Mouse (Mus musculus) cerebellum, adult 18-20 months (tissue): ENCODE data around the gene Hyou1.
"Not testable (repeated sequence)": the region's sequence is repeated elsewhere in the genome, so short reads cannot be mapped to it uniquely, and the experiment has no call there.

Experiments
- DNase-seq, 2 experiments: peaks; one replicate each; pipeline ENCODE4 v3.0.0; 2021

The Hyou1 gene

DNA sequence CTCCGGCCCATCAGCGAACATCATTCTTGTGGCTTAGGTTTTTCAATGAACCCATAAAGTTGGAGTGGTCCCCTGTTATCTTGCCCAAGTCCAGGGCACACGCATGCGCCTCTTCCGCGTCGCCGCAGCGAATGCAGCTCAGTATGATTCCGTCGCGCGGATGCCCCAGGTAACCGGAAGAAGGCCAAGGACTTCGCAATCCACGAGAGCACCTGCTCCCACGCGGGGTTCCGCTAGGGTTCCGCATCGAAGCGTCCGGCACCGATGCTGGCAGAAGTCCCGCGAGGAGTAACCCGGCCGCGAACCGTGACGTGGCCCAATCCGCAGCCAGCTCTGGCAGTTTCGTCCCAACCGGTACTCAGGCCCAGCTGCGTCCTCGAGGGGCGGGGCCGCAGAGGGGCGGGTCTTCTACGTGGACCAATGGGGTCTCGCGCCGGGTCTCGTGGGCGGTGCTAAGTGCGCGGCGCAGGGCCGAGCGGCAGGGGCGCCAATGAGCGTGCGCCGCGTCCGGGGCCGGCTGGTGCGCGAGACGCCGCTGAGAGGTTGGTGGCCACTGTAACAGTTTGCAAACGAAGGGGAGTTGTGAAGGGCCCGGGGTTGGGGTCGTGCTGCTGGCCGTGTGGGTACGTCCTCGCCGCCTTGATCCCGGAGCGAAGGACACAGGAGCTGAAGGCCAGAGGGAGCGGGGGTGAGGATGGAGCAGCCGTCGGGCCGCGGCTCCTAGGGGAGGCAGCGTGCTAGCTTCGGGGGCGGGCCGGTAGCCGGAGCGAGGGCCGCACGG, at the start of gene Hyou1:
TSS of gene Hyou1 (plus strand) at position 437 of the 781 bp plus-strand sequence.
- peak; percentile 99 to 100 for DNase-seq

- no peak for DNase-seq
Measured at GRCm38 (mm10) chr9:44330736-44331135, 48.6 kb upstream of the Hyou1 start.

GRCm38 (mm10) chr9:44332918-44333638, 46.2 kb upstream of the Hyou1 start:
- no peak for DNase-seq

GRCm38 (mm10) chr9:44334396-44335330, 44.6 kb upstream of the Hyou1 start, which contains the start of gene H2afx:
Gene H2afx (plus strand): TSS chr9:44334694.
- DNase-seq = peak; percentile 96 to 100

DNA sequence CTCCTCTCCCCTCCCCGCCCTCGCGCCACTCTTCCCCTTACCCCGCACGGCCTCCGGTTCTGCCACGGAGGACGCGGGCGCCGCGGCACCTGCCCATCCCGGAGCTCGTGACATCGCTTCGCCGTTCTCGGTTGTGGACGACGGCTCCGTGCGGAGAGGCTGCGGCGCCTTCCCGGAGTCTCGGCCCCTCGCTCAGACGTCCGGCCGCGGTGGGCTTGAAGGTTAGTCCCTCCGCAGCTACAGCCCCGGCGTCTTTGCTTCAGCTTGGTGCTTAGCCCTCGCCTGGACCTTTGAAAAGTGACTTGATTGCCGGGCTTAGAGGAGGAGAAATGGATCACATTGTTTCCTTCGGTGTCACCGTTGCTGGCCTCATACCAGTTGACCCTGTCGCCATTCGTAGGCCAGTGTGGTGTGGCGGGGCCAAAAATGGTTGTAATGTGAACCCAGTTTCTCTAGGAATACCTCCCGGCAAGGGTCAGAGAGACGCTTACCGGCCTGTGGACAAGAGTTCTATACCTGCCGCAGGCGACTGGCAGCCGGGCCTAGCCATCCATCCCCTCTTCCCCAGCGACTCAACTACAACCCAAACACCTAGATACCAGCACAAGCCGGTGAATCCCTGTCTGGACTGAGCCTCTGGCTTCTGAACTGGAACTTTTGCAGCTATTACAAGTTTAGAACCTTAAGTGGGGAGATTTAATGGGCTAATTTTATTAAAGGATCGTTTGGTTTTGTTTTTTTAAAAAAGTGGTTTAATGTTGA, 43.8 kb upstream of the Hyou1 start:
- DNase-seq = peak in 1 of 2 experiments; percentile 36

DNA sequence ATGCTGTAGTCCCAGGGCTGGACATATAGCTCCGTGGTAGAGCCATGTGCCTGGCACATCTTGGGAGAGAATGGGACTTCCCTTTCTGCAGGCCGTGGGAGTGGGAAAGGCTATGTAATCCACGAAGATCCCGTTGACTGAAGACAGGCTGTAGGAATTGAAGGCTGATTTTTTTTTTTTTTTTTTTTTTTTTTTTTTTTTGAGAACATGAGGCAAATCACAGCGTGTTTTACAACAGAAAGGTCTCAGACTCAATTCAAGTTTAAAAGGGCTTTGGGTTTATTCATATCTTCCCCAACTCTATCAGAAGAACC, 43.2 kb upstream of the Hyou1 start:
- no peak for DNase-seq

DNA sequence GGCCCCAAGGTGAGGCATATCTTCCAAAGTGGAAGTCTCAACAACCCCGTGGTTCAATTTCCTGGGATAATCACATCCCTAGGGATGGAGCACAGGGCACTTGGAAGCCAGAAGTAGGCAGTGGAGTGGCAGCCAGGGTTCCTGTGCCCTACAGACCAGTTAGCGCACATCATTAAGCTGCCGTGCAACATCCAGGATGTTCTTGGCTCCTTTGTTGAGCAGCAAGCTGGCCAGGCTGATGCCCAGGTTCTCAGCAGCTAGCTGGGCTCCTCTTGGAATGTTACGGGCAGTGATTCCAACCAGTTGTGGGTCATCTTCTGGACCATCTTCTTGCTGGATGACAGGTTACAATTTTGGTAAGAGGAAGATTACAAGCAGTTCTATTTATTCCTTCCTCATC, 42.8 kb upstream of the Hyou1 start:
- not testable (repeated sequence) for DNase-seq

DNA sequence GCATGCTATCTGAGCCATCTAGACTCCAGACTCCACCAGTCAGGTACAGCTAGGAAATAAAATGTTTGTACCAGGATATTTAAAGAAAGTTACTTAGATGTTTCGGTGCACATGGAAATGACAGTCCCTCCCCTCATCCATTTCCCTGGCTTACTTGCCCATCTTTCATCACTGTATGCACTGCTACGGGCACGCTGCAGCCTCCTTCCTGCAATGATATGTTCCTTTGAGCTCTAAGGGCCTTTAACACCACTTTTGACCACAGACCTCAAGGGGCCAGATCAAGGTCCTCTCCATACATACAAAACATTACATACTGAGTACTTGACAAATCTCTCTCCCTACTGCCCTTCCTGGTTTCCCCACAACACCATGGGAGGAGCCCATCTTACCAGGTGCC, 42.3 kb upstream of the Hyou1 start:
- DNase-seq = no peak

DNA sequence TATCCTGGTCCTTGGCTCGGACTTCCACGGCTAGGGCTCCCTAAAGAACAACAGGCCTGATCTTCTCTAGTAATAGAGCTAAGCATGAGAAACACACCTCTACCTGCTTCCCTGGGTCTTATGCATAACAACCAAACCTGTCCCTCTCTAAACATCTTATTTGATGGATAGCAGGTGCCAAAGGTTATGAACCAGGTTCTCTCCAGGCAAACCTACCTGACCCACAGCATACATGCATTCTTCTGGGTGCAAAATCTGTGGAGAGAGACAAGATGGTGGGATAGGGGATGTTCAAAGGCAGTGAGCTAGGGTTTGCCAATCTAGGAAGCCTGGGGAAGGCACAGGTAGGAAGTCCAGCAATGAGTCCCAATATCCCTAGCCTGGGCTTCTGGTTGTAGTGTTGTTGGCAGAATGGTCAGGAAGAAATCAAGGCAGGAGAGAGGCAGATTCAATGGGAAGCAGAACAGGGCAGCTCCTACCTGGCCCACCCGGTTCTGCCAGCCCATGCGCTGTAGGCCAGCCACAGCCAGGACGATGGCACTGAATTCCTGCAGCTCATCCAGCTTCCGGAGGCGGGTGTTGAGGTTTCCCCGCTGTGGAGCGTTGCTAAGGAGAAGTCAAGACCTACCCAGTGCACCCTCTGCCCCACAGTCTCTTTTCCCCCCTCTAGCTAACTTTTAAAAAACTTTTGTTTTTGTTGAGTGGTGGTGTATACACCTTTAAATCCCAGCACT, 41.7 kb upstream of the Hyou1 start:
- no peak for DNase-seq

DNA sequence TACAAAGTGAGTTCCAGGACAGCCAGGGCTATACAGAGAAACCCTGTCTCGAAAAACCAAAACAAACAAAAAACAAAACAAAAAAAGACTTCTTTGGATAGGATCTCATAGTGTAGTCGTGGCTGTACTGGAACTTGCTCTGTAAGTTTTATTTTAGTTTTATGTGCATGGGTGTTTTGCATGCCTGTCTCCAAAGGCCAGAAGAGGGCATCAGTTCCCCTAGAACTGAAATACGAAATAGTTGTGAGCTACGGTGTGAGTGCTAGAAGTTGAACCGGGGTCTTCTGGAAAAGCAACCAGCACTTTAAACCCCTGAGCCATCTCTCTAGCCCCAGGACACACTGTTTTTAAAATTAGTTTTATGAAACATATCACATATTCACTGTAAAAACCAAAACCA, 40.7 kb upstream of the Hyou1 start:
- no peak for DNase-seq

DNA sequence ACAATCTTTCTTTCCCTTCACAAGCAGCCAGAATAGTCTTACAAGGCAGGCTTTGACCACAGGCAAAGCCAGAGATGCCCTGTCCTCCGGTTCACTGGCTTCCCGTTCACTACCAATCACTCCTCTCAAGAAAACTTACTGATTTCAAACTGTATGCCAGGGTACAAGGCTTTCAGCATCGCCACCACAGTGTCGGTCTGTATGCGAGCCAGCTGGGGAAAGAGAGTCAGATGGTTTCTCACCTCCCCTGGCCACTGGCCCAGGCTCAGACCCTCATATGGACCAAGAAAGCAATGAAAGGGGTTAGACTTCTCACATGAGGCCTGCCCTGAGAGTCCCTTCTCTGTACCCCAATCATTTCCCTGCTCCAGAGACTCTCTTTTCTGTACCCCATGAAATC, 37.8 kb upstream of the Hyou1 start:
- DNase-seq = no peak

DNA sequence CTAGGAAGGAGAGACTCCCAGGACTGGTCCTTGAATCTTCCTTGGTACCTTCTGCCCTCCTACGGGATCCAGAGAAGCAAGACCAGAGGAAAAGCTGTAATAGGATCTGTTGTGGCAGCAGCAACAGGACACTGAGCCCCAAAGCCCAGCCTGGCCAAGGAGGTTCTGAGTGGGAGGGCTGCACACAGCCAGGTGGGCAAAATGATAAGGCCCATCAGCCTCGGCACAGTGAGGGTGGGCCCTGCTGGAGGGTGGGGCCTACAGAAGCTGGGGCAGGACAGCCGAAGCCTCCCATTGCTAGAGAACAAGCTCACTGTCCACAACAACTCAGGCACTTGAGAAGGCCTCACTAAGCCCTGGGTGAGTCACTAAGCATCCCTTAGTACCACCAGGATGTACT, 37.1 kb upstream of the Hyou1 start:
- DNase-seq = no peak

DNA sequence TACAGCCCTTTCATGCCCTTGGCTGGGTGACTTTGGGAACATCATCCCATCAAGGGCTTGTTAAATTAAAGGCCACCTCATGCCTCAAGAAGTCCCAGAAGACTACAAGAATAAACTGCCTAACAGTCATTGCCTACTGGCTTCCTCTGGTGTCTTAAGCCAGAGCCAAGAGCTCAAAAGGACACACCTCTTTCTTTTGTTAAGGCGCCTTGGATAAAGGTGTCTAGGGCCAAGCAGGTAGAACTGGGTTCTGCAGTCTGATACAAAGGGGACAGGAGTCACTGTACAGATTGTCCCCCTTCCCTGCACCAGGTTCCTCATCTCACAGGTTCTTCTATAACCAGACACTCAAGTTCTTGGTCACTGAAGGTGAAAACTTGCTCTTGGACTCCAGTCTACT, 36.7 kb upstream of the Hyou1 start:
- no peak for DNase-seq

DNA sequence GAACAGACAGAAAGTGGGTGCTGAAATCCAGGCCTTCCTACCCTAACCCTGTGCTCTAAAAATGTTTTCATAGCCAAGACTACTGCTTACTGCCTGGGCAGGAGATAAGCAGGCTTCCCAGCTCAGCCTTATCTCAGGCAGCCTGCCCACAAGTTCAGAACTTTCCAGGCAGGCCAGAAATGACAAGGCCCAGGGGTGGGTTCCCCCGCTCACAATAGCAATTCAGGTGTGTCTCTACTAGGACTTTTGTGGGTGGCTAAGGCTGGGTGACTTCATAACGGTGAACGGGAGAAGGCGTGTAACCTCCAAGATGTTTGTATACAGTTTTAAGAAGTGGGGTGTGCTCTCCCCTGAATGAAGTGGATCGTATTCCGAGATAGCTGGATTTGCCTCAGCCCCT, 36.0 kb upstream of the Hyou1 start:
- no peak for DNase-seq

- peak; percentile 90 to 93 for DNase-seq
Measured at GRCm38 (mm10) chr9:44343781-44344421, 35.4 kb upstream of the Hyou1 start, which contains the start of gene Hmbs. Gene Hmbs (minus strand): TSS chr9:44344228.

DNA sequence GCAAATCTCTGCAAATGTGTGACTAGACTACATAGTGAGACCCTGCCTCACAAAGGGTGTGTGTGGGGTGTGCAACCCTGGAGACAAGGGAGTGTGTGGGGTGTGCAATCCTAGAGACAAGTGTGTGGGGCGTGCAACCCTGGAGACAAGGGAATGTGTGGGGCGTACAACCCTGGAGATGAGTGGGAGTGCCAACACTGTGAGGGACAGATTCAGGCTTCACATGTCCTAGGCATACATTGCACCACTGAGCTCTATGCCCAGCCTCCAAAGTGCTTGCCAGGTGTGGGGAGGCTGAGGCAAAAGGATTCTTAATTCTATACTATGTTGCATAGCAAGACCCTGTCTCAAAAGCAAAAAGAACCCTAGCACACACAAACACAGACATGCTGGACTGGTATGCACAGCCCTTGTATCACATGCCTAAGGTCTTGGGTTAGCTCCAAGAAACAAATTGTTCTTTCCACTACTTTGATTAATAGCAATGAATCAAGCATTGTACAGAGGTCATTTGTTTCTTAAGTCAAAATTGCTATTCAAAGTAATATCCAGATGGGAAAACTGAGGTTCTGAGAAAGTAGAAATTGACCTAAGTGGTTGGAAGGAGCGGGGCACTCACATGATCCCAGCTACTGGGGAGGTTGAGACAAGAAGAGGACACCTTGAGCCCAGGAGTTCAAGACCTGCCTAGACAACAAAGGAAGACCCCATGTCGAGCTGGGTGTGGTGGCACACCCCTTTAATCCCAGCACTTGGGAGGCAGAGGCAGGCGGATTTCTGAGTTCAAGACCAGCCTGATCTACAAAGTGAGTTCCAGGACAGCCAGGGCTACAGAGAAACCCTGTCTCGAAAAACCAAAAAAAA, 33.5 kb upstream of the Hyou1 start:
- DNase-seq = no peak

- DNase-seq = no peak
Measured at GRCm38 (mm10) chr9:44347166-44347565, 32.1 kb upstream of the Hyou1 start.

- no peak for DNase-seq
Measured at GRCm38 (mm10) chr9:44347621-44348020, 31.7 kb upstream of the Hyou1 start.

DNA sequence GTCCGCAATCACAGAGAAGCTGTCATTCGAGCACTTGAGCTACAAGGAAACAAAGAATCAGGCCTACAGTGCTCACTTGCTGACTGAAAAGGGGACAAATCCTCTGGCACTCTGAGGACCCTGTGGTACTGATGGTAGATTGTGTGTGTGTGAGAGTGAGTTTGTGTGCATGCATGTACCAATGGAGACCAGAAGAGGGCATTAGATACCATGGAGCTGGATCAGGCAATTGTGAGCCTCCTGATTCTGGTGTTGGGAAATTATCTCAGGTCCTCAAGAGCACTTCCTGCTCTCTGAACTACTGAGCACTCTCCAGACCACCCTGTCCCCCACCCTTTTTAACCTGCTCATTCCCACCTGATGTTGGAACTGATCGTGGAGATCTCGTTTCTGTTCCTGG, 30.7 kb upstream of the Hyou1 start:
- DNase-seq = no peak

- no peak for DNase-seq
Measured at GRCm38 (mm10) chr9:44351396-44351795, 27.9 kb upstream of the Hyou1 start.
